Mouse (Mus musculus): ENCODE measurements around the gene Capns2. TPM values are rescaled to one million over a fixed set of nuclear protein-coding genes. Genes with fewer than 3 reads are reported as not detected.
"Not testable (repeated sequence)": the region's sequence is repeated elsewhere in the genome, so short reads cannot be mapped to it uniquely, and the experiment has no call there.

The Capns2 gene
- polyA plus RNA-seq, 1 experiment from 2014 or later: not detected

GRCm38 (mm10) chr8:92872063-92872759, 29.0 kb upstream of the Capns2 start:
- no peaks in the 10 kb centered on the region for H3K9me3 ChIP-seq (ENCODE audit: control insufficient read depth, low read length)
- H3K4me3 ChIP-seq (replicated peaks; ENCODE audit: low read length): no peak overlapping the region
- H3K4me2 ChIP-seq (ENCODE audit: low read length): no peak overlapping the region
- H3K27ac ChIP-seq (ENCODE audit: low read length): no peak overlapping the region
- WGBS: 40% methylated on average over 10 of the region's 10 CpGs
- H3K36me3 ChIP-seq (ENCODE audit: control insufficient read depth, insufficient read depth): no peaks in the 10 kb centered on the region
- 0 out of 2 replicates have a peak, but pooled peaks cover 2% of the 10 kb centered on the region for H3K4me1 ChIP-seq (replicated peaks; ENCODE audit: control insufficient read depth, insufficient read depth, low read length)
- H3K27me3 ChIP-seq (replicated peaks; ENCODE audit: control insufficient read depth, insufficient read depth, low read length): no peaks in the 10 kb centered on the region
- no peak overlapping the region for H3K9ac ChIP-seq (replicated peaks; ENCODE audit: low read depth, low read length)
- ATAC-seq: peak; percentile 55; the same call in 1 of the 2 replicates

- no peak for ATAC-seq
- no peak overlapping the region for H3K27ac ChIP-seq (ENCODE audit: low read length)
- no peak overlapping the region for H3K4me3 ChIP-seq (replicated peaks; ENCODE audit: low read length)
- H3K4me1 ChIP-seq (replicated peaks; ENCODE audit: control insufficient read depth, insufficient read depth, low read length): 0 out of 2 replicates have a peak, but pooled peaks cover 2% of the 10 kb centered on the region
- no peaks in the 10 kb centered on the region for H3K27me3 ChIP-seq (replicated peaks; ENCODE audit: control insufficient read depth, insufficient read depth, low read length)
- WGBS: 25% methylated on average over 10 of the region's 10 CpGs
- no peak overlapping the region for H3K9ac ChIP-seq (replicated peaks; ENCODE audit: low read depth, low read length)
- H3K9me3 ChIP-seq (ENCODE audit: control insufficient read depth, low read length): no peaks in the 10 kb centered on the region
- no peaks in the 10 kb centered on the region for H3K36me3 ChIP-seq (ENCODE audit: control insufficient read depth, insufficient read depth)
- H3K4me2 ChIP-seq (ENCODE audit: low read length): no peak overlapping the region
Measured at GRCm38 (mm10) chr8:92875795-92876194, 25.4 kb upstream of the Capns2 start.

GRCm38 (mm10) chr8:92881247-92881646, 20.0 kb upstream of the Capns2 start:
- no peaks in the 10 kb centered on the region for H3K4me1 ChIP-seq (replicated peaks; ENCODE audit: control insufficient read depth, insufficient read depth, low read length)
- H3K36me3 ChIP-seq (ENCODE audit: control insufficient read depth, insufficient read depth): no peaks in the 10 kb centered on the region
- no peak overlapping the region for H3K9ac ChIP-seq (replicated peaks; ENCODE audit: low read depth, low read length)
- no peak overlapping the region for H3K27ac ChIP-seq (ENCODE audit: low read length)
- H3K4me3 ChIP-seq (replicated peaks; ENCODE audit: low read length): no peak overlapping the region
- no peak for ATAC-seq
- H3K4me2 ChIP-seq (ENCODE audit: low read length): no peak overlapping the region
- H3K27me3 ChIP-seq (replicated peaks; ENCODE audit: control insufficient read depth, insufficient read depth, low read length): no peaks in the 10 kb centered on the region
- no peaks in the 10 kb centered on the region for H3K9me3 ChIP-seq (ENCODE audit: control insufficient read depth, low read length)
- 67% methylated on average over 4 of the region's 4 CpGs for WGBS

- no peak overlapping the region for H3K27ac ChIP-seq (ENCODE audit: low read length)
- no peaks in the 10 kb centered on the region for H3K36me3 ChIP-seq (ENCODE audit: control insufficient read depth, insufficient read depth)
- 82% methylated on average over 2 of the region's 2 CpGs for WGBS
- ATAC-seq: no peak
- no peaks in the 10 kb centered on the region for H3K4me1 ChIP-seq (replicated peaks; ENCODE audit: control insufficient read depth, insufficient read depth, low read length)
- H3K27me3 ChIP-seq (replicated peaks; ENCODE audit: control insufficient read depth, insufficient read depth, low read length): no peaks in the 10 kb centered on the region
- no peak overlapping the region for H3K9ac ChIP-seq (replicated peaks; ENCODE audit: low read depth, low read length)
- H3K9me3 ChIP-seq (ENCODE audit: control insufficient read depth, low read length): no peaks in the 10 kb centered on the region
- no peak overlapping the region for H3K4me3 ChIP-seq (replicated peaks; ENCODE audit: low read length)
- no peak overlapping the region for H3K4me2 ChIP-seq (ENCODE audit: low read length)
Measured at GRCm38 (mm10) chr8:92883771-92884170, 17.4 kb upstream of the Capns2 start.

GRCm38 (mm10) chr8:92892216-92892615, 9.0 kb upstream of the Capns2 start:
- not testable (repeated sequence) for H3K27me3 ChIP-seq (replicated peaks; ENCODE audit: control insufficient read depth, insufficient read depth, low read length); H3K36me3 ChIP-seq (ENCODE audit: control insufficient read depth, insufficient read depth); H3K9ac ChIP-seq (replicated peaks; ENCODE audit: low read depth, low read length); H3K4me3 ChIP-seq (replicated peaks; ENCODE audit: low read length); H3K4me1 ChIP-seq (replicated peaks; ENCODE audit: control insufficient read depth, insufficient read depth, low read length); H3K27ac ChIP-seq (ENCODE audit: low read length); H3K4me2 ChIP-seq (ENCODE audit: low read length); ATAC-seq; H3K9me3 ChIP-seq (ENCODE audit: control insufficient read depth, low read length)
- 84% methylated on average over 3 of the region's 3 CpGs for WGBS

GRCm38 (mm10) chr8:92893870-92894269, 7.3 kb upstream of the Capns2 start:
- H3K27me3 ChIP-seq (replicated peaks; ENCODE audit: control insufficient read depth, insufficient read depth, low read length): no peaks in the 10 kb centered on the region
- no peak overlapping the region for H3K4me2 ChIP-seq (ENCODE audit: low read length)
- no peak overlapping the region for H3K27ac ChIP-seq (ENCODE audit: low read length)
- H3K4me3 ChIP-seq (replicated peaks; ENCODE audit: low read length): no peak overlapping the region
- H3K9me3 ChIP-seq (ENCODE audit: control insufficient read depth, low read length): no peaks in the 10 kb centered on the region
- 85% methylated on average over 2 of the region's 2 CpGs for WGBS
- H3K4me1 ChIP-seq (replicated peaks; ENCODE audit: control insufficient read depth, insufficient read depth, low read length): no peaks in the 10 kb centered on the region
- no peak overlapping the region for H3K9ac ChIP-seq (replicated peaks; ENCODE audit: low read depth, low read length)
- ATAC-seq: no peak
- 0 out of 2 replicates have a peak, but pooled peaks cover 4% of the 10 kb centered on the region for H3K36me3 ChIP-seq (ENCODE audit: control insufficient read depth, insufficient read depth)

GRCm38 (mm10) chr8:92895053-92895452, 6.2 kb upstream of the Capns2 start:
- Histone ChIP-seq H3K4me2 (ENCODE audit: low read length) (no peak overlapping the region), H3K9ac (replicated peaks; ENCODE audit: low read depth, low read length) (no peak overlapping the region), H3K36me3 (ENCODE audit: control insufficient read depth, insufficient read depth) (0 out of 2 replicates have a peak, but pooled peaks cover 4% of the 10 kb centered on the region), H3K4me1 (replicated peaks; ENCODE audit: control insufficient read depth, insufficient read depth, low read length) (no peaks in the 10 kb centered on the region), H3K4me3 (replicated peaks; ENCODE audit: low read length) (no peak overlapping the region), H3K9me3 (ENCODE audit: control insufficient read depth, low read length) (no peaks in the 10 kb centered on the region), H3K27ac (ENCODE audit: low read length) (no peak overlapping the region), H3K27me3 (replicated peaks; ENCODE audit: control insufficient read depth, insufficient read depth, low read length) (no peaks in the 10 kb centered on the region)
- WGBS: 91% methylated on average over 7 of the region's 7 CpGs
- ATAC-seq: no peak

- Histone ChIP-seq H3K4me1 (replicated peaks; ENCODE audit: control insufficient read depth, insufficient read depth, low read length) (no peaks in the 10 kb centered on the region), H3K36me3 (ENCODE audit: control insufficient read depth, insufficient read depth) (no peaks in the 10 kb centered on the region), H3K27ac (ENCODE audit: low read length) (no peak overlapping the region), H3K4me3 (replicated peaks; ENCODE audit: low read length) (no peak overlapping the region), H3K27me3 (replicated peaks; ENCODE audit: control insufficient read depth, insufficient read depth, low read length) (no peaks in the 10 kb centered on the region), H3K9ac (replicated peaks; ENCODE audit: low read depth, low read length) (no peak overlapping the region), H3K4me2 (ENCODE audit: low read length) (no peak overlapping the region), H3K9me3 (ENCODE audit: control insufficient read depth, low read length) (no peaks in the 10 kb centered on the region)
- ATAC-seq: no peak
- 90% methylated on average over 1 of the region's 1 CpGs for WGBS
Measured at GRCm38 (mm10) chr8:92896056-92896455, 5.2 kb upstream of the Capns2 start.

- H3K9ac ChIP-seq (replicated peaks; ENCODE audit: low read depth, low read length): no peak overlapping the region
- H3K27ac ChIP-seq (ENCODE audit: low read length): no peak overlapping the region
- H3K4me2 ChIP-seq (ENCODE audit: low read length): no peak overlapping the region
- no peaks in the 10 kb centered on the region for H3K4me1 ChIP-seq (replicated peaks; ENCODE audit: control insufficient read depth, insufficient read depth, low read length)
- no peaks in the 10 kb centered on the region for H3K36me3 ChIP-seq (ENCODE audit: control insufficient read depth, insufficient read depth)
- no peaks in the 10 kb centered on the region for H3K27me3 ChIP-seq (replicated peaks; ENCODE audit: control insufficient read depth, insufficient read depth, low read length)
- no peaks in the 10 kb centered on the region for H3K9me3 ChIP-seq (ENCODE audit: control insufficient read depth, low read length)
- WGBS: 73% methylated on average over 5 of the region's 5 CpGs
- ATAC-seq: no peak
- H3K4me3 ChIP-seq (replicated peaks; ENCODE audit: low read length): no peak overlapping the region
Measured at GRCm38 (mm10) chr8:92896611-92897010, 4.6 kb upstream of the Capns2 start.

- no peak overlapping the region for H3K9ac ChIP-seq (replicated peaks; ENCODE audit: low read depth, low read length)
- no peak overlapping the region for H3K27ac ChIP-seq (ENCODE audit: low read length)
- no peak overlapping the region for H3K4me3 ChIP-seq (replicated peaks; ENCODE audit: low read length)
- no peak overlapping the region for H3K4me2 ChIP-seq (ENCODE audit: low read length)
- no peaks in the 10 kb centered on the region for H3K27me3 ChIP-seq (replicated peaks; ENCODE audit: control insufficient read depth, insufficient read depth, low read length)
- H3K4me1 ChIP-seq (replicated peaks; ENCODE audit: control insufficient read depth, insufficient read depth, low read length): no peaks in the 10 kb centered on the region
- WGBS: 92% methylated on average over 4 of the region's 4 CpGs
- H3K36me3 ChIP-seq (ENCODE audit: control insufficient read depth, insufficient read depth): no peaks in the 10 kb centered on the region
- no peak for ATAC-seq
- no peaks in the 10 kb centered on the region for H3K9me3 ChIP-seq (ENCODE audit: control insufficient read depth, low read length)
Measured at GRCm38 (mm10) chr8:92897794-92898193, 3.4 kb upstream of the Capns2 start.
